Mouse (Mus musculus): Measurements from ENCODE around the gene Hmx1. TPM values are rescaled to one million over a fixed set of nuclear protein-coding genes. Genes with fewer than 3 reads are reported as not detected.

The Hmx1 gene
- total RNA-seq (2021) = not detected

DNA sequence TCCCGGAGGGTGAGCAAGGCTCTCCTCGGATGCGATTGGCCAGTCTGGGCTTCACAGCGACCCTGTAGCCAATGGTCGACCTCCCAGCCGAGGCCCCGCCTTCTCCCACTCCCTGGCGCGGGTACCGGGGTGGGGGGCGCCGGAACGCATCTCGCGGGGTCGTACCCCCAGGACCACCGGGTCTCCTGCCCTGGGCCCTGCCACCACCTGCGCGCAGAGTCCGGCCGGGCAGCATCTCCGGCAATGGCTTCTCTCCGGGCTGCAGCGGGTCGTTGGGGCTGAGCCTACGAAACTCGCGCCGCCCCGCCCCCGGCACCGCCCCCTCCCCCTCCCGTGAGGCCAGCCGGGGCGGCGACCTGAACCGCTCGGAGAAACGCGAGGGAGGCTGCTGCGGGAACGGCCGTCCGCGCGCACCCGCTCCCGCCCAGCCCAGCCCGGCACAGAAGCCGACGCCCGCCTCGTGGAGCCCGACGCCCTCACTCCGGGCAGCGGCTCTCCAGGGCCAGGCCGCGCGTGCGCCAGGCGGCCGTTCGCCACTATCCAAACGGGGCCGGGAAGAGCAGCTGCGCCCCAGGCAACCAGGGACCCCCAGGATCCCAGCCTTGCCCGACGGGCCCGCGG, at the start of gene Hmx1:
Gene Hmx1 (plus strand): TSS at position 618 of the 621 bp plus-strand sequence.
- DNase-seq = no peak

DNA sequence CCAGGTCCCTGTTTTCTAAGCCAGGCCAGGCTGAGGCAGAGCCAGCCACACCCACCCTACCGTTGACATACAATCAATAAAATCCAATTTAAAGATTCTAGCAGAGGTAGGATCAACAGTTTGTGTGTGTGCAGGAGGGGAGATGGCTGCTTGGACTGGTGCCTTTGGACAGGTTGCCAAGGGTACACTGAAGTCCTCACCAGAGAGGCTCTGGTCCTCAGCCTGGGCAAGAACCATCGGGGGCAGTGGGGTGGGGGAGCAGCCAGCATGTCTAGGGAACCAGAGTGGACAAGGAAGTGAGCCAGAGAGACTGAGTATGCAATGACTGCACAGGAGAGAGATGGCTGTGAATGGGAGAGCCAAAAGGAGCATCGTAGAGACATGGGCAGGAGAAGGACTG, 43.8 kb upstream of the Hmx1 start:
- no peak for DNase-seq

DNA sequence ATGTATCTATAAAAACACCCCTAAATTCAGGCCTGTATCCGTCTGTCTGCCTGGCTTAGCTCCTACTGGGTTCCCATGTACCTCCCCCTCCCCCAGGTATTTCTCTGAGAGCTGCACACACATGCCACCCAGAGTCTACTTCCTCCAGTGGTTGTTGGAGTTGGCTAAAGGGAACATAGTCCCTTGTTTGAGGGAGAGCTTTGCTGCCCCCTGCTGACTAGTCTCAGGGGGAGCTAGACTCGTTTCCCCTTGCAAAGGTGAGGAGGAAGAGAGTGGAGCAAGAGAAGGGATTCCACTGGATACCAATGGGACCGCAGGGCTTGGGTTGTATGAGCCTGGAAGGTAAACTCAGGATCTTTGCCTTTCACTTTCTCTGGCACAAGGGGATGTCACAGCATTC, 40.1 kb upstream of the Hmx1 start:
- peak; percentile 77 for DNase-seq

DNA sequence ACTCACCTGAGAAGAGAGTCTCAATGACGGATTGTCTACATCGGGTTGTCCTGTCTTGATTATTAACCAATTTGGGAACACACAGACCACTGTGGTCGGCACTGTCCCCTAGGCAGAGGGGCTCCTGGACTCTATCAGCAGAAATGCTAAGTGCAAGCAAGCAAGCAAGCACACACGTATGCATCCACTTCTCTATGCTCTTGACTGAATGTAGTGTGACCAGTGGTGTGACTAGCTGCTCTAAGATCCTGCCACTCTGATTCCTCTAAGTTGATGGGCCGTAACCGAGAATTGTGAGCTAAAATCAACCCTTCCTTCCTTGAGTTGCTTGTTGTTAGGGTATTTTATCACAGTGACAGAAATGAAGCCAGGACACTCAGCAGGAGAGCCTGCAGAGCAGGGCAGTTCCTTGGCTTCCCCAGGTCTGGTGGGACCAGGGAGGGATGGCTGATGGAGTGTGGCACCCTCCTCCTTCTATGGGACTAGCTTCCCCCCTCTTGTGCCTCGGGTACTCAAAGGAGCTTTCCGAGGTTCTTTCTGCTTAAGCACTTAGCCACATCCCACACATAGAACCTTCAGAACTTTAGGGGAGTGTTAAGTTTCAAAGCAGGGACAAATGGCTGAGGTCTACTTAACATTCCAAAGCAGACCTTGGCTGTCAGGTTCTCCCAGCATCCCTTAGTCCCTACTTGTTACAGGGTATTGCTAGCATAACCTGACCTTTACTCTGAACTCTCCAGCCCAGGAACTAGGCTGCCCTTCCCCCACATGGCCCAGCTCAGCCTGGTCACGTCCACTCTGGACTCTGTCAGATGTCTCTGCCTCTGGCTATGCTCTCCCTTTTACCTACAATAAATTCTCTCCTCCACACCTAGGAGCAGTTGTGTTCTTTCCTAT, 31.1 kb upstream of the Hmx1 start:
- no peak for DNase-seq

DNA sequence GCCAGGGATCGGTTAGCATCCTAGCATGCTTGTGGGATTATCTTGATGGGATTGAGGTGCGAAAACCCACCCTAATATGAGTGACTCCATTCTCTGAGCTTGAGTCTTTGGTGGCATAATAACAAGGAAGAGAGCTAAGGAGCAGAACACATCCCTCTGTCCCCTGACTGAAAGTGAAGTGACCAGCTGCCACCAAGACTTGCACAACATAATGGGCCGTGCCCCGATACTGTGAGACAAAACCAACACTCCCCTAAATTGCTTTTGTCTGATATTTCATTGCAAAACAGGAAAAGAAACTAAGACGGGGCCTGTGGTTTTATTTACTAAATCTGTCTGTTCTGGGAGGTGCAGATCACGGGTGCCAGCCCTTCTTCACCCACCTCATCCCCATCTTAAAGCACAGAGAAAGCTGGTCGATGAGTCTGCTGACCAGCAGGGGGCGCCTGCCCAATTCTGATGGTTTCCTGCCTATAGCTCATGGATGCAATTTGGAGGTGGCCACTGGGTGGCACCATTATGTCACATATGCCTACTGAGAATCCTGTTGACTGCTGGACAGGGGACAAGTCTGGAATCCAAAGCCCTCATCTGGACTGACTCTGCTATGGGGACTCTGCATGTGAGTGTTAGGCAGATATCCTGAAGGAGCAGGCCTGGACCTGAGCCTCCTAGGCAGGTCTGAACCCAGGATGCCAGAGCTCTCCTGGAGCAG, 27.2 kb upstream of the Hmx1 start:
- DNase-seq = peak; percentile 91 to 92

DNA sequence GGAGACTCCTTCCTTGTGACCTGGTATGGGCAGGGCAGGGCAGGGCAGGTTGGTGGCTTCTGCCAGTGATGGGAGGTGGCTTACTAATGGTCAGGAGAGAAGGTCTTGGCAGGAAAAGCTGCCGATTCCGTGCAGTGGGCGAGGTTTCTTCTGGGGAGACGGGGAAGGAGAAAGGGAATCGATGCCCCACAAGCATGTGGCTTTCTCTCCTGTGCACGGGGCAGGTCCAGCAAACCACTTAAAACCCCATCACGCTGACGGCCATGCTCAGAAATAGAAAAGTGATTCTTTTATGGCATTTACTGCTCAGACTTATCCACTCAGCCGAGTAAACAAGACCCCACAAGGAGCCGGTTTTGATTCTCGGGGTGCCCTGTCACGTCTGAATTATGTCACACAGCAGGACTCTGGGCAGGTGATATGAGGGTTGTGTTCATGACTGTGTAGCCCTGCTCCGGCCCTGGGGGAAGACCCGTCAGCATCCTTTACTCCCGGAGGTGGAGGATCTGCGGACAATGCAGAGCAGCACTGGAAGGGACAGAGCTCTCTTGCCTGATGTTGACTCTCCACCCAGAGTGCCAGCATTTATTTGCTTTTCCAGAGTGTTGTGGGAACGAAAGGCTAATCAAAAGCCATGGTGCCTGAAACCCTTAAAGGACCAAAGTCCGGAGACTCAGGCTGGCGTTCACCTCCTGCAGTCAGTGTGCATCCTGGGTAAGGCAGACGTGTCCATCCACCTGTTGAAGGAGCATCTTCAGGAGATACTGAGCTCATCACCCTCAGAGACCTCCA, 22.5 kb upstream of the Hmx1 start:
- no peak for DNase-seq

DNA sequence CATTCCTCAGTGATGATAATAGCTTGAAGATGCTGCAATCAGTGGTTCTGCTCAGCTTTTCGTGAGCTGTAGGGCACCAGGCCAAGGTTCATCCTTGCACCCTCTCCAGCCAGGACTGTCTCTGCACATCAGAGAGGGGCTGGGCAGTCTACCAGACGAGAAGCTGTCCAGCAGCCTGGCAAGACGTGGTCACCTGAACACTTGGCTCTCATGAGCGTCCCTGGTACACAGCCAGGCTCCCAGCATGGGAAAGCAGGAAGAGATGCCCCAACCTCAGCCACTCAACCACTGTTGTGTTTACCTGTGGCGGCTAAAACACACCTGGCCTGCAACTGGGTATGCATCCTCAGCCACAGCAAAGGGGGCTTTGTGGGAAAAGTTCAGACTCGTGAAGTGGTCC, 20.0 kb upstream of the Hmx1 start:
- no peak for DNase-seq

DNA sequence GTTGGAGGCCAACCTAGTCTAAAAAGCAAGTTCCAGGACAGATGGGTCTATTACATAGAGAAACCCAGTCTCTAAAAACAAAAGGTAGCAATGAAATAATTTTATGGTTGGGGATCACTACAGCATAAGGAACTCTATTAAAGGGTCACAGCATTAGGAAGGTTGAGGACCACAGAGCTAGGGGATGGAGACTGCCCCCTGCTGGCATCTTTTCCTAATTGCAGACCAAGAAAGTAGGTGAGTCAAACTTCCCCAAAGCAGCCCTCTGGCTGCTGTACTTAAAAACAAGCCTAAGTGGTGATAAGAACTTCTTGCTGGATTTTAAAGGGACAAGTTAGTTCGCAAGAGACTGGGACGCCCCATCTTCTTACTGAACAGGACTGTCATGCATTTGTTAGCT, 9.8 kb upstream of the Hmx1 start:
- no peak for DNase-seq

DNA sequence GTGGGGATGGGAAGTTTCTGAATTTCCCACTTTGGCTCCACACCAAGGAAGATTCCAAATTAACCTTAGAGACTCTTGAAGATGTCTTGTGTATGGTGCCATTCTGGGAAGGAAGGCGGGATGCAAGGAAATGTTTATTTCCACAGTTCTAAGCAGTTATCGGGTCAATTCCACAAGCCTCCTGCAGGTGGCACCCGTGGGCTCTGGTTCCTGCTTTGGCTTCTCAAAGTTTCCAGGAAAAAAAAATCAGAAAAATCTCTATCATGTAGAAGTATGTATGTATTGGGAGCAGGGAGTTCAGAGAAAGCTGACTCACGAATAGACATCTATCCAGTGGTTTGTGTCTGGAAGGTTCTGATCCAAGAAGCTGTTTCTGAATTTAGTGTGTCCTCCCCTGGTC, 9.1 kb upstream of the Hmx1 start:
- DNase-seq = no peak

DNA sequence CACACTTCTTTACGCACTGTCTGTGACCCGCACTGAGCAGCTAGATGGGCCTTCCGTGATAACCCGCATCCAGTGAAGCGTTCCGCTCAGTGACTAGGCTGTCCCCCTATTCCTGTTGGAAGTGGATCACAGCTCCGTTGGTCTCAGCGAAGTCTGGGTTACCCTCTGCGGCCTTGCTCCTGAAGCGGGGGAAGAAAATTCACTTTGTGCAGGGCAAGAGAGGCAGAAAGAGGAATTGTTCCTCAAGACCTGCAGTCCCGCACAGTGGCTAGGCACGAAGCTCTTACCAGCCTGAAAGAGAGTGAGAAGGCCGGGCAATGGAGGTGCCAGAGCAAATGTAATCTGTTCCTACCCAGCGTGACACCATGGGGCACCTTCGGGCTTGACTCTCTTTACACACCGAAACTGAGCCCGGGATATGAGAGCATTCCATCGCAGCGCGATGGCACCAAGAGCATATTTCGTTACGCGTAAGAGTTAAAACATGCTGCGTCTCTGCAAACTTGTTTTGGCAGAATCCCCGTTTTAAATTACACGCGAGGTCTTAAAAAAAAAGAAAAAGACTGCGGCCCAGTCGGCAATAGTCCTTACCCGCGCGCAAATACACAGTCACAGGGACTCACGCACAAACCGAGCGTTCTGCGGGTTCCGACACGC, 946 bp upstream of the Hmx1 start:
- no peak for DNase-seq

DNA sequence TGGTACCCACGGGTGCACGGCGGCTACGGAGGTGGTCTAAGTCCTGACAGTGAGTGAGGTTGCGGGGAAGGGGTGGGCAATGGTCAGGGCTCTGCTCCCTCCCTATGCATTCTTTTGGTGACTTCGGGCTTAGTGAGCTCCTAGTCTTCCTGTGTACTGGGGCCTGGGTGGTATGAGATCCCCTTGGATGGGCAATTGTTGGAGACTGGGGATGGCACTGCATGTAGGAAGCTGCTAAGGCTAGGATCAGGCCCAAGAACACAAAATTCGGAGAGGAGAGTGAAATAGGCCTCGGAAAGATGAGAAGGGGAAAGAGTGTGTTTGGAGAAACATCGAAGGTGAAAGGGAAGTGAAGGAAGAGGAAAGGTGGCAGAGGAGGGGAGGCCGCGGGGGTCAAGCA, 533 bp downstream of the Hmx1 start:
- DNase-seq = no peak

DNA sequence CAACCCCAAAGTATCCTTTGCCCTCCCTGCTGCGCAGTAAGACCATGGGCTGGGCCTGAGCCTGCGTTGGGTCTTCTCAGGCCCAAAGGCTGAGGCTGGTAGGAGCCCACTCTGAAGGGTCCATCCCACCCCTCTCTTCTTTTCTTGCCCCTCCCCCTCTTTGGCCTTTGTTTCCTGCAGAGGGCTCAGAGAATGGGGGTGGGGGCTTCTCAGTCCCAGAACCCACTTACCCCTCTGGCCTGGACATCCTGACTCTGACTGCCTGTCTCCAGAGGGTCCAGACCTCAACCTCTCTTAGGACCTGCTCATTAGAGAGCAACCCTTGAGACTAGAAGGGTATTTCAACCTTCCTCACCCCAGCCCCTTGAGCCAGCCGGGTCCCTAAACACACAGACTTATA, 1.0 kb downstream of the Hmx1 start:
- no peak for DNase-seq

DNA sequence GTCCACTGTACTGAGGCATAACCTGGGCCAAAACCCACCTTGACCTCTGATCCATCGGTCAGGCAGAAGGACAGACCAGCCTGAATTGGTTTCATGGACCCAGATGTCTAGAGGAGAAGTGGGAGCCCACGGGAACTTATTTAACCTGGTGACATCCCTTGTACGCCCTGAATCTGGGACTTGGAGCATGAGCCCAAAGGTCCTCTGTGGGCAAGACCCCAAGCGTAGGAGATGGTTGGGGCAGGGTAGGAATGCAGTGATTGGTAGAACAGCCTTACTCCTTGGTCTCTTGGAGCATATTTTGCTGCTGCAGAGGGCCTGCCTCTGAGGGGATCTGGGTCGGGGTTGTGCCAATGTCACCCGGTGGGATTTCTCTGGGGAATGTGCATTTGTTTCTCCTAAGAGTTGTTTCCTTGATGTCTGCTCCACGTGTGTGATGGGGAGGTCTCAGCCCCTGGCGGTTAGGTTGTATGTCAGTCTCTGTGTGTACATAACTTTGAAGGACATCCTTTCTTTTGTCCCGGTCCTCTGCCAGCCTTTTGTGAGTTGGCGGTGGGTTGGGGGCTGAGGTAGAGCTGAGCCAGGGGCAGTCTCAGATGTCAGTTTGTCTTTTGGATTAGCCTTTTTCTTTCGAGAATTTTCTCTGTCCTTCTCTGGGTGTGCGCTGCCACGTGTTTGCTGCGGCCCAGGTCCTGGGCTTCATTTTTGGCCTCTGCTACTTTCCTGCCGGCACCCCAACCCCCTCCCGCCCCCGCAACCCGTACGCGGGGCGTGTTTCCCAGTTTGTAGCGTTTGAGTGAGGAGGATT, 2.1 kb downstream of the Hmx1 start:
- no peak for DNase-seq

DNA sequence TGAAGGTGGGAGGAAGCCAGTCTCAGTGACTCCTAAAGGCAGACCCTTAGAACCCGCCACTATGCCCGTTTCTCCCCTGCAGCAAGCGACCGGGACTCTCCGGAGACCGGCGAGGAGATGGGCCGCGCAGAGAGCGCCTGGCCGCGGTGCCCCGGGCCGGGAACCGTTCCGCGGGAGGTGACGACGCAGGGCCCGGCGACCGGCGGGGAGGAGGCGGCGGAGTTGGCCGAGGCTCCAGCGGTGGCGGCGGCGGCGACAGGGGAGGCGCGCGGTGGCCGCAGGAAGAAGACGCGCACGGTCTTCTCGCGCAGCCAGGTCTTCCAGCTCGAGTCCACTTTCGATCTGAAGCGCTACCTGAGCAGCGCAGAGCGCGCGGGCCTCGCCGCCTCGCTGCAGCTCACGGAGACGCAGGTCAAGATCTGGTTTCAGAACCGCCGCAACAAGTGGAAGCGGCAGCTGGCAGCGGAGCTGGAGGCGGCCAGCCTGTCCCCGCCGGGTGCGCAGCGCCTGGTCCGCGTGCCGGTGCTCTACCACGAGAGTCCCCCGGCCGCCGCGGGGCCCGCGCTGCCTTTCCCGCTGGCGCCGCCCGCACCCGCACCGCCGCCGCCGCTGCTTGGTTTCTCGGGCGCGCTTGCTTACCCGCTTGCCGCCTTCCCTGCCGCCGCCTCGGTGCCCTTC, 2.9 kb downstream of the Hmx1 start:
- no peak for DNase-seq

DNA sequence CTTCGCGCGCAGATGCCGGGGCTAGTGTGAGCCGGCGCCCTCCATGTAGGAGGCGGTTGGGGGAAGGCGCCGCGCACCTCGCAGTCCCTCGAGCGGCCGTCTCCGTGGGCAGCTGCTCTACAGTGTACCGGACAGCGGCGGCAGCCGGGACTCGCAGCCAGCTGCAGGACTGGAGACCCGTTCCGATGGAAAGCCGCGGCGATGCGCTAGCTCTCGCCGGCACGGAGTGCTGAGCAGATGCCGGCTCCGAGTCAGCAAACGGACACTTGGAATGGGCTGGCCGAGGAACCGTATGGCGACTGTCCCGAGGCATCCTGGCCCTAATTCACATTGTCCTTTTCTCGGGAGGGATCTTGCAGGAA, 3.4 kb downstream of the Hmx1 start:
- DNase-seq = no peak

DNA sequence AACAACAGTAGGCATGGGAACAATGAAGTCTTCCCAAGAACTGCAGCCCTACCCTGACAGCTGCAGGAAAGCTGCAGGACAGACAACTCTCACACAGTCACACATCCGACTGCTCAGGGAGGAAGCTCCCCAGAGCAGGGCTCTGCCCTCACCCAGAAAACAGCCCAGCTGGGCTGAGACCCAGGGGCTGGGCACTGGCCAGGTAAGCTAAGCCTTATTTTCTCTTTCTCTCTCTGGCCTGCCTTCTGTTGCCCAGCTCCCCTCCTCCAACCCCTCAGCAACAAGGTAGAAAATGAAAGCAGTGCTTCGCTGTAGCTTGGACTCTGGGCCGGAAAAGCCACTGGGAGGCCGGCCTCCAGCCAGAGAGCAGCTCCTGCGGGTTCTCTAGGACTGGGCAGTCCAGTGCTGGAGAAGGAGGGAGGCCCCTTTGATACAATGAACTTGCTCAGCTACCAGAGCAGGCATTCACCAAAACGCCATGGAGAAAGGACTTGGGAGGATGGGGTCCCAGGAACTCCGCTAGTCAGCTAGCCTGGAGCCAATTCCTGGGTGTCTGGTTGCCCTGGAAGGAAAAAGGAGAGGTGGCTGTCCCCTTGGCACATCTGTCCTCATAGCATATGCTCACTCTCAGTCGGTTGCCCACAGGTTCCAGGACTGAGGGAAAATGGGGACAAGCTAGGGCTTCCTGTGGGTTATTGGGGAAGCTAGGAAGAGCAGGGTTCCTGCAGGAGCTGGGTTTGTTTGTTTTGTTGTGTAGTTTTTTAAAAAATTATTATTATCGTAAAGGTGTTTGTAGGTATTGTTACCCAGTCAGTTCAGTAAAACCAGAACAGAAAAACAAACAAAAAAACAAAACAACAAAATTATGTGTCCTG, 6.9 kb downstream of the Hmx1 start:
- DNase-seq = no peak

DNA sequence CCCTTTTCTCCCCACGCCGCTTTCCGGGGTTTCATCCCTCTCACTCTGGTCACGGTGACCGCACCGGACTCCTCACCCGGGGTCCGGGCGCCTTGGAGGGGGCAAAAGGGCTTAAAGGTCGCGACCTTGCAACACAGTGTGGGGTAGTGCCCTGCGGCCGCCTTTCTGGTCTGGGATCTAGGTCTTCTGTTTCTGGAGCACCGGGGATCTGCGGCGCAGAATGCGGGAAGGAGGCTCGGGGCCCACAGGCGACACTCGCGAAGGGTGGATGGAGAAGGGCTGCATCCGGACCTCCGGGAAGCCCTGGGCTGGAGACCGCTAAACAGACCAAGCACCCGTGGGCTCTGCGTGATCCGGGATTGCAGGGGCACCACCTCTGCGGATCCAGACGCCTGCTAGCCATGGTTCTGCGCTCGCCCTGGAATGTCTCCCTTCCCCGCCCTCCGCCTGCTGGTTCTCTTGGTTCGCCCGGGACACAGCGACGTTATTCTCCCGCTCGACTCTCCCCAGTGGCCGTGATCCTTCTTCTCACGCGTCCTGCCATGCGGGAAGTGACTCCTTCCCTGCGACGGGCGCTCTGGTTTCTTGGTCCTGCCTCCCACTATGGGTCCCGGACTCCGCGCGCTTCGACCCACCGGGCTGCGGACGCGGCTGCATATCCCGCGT, 8.2 kb downstream of the Hmx1 start:
- DNase-seq = no peak

DNA sequence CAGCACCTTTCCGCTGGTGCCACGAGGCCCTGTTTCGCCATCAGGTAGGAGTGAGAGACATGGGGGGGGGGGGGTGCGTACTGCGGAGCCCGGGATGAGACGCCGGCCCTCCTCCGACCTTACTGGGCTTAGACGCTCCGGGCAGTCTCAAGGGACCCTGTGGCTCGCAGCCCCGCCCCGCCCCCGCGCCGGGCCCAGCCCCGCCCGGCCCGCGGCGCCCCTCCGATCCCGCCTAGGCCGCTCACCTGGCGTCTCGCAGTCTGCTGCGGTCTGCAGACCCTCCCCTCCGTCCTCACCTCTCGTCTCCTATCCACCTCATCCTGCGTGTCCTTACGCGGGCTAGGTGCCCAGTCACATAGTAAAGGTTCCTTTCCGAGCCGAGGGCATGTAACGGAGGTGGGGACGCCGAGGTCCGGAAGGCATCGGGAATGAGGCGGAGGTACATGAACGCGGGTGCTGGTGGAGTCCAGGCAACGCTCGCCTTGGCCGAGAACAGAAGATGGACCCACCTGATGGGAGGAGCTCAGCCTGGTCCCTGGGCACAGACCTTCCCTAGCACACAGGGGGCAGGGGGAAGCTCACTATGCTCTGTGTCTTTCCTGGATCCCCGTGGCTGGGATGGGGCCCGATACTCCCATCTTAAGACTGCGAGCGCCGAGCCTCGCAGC, 8.9 kb downstream of the Hmx1 start:
- DNase-seq = no peak
